Mouse (Mus musculus) E14TG2a.4 (cell line): Measurements from ENCODE around the gene Slc24a4.
"Not testable (repeated sequence)": the region's sequence is repeated elsewhere in the genome, so short reads cannot be mapped to it uniquely, and the experiment has no call there.

Experiments
- H3K27me3 ChIP-seq: 2 replicates; pipeline ENCODE4 v1.6.1; 2014; ENCODE audit warnings: low read length, control low read depth; ENCODE audit not compliant: insufficient read depth
- H3K36me3 ChIP-seq: 2 replicates; pipeline ENCODE4 v1.6.1; 2014; ENCODE audit warnings: low read length, control low read depth; ENCODE audit not compliant: insufficient read depth
- H3K4me1 ChIP-seq: replicated peaks from 2 replicates; pipeline ENCODE4 v1.6.1; 2014; ENCODE audit warnings: low read depth, low read length, control low read depth
- H3K4me3 ChIP-seq: replicated peaks from 2 replicates; pipeline ENCODE4 v1.5.1; 2014; ENCODE audit warnings: mild to moderate bottlenecking, low read length
- H3K9me3 ChIP-seq: 2 replicates; pipeline ENCODE4 v1.6.1; 2014; ENCODE audit warnings: low read length, control low read depth
- CTCF ChIP-seq: conservative IDR thresholded peaks from 2 replicates; pipeline ENCODE4 v1.5.1; 2014; ENCODE audit warnings: low read length
- NANOG ChIP-seq: IDR thresholded peaks from 2 replicates; pipeline ENCODE4 v1.6.1; 2014; ENCODE audit warnings: borderline replicate concordance, low read length, mixed read lengths
- POU5F1 ChIP-seq: IDR thresholded peaks from 2 replicates; pipeline ENCODE4 v1.6.1; 2014; ENCODE audit warnings: low read length, borderline replicate concordance

Gene Slc24a4

DNA sequence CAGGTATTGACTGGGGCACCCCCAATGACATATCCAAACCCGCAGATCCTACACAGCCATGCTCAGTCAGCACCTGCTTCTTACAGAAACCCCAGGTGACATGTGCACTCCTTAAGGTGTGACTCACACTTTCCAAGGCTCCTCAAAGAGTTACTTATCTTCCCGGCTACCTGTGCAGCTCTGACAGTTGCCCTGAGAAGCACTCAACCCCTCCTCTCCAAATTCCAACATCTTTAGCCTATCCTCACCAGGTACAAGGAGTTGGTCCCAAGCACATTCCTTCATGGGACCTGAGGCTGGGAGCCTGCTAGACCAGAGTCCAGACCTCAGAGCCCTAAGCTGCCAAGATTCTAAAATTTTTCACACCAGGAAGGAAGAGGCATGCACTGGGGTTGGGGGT lies 134.3 kb downstream of the Slc24a4 start:
- Histone ChIP-seq H3K36me3 (no peaks in the 10 kb centered on the region), H3K4me1 (peaks cover 18% of the 10 kb centered on the region), H3K9me3 (no peaks in the 10 kb centered on the region), H3K4me3 (no peak overlapping the region), H3K27me3 (no peaks in the 10 kb centered on the region)
- no peak for TF ChIP-seq POU5F1
- no peak for TF ChIP-seq NANOG
- TF ChIP-seq CTCF = no peak

DNA sequence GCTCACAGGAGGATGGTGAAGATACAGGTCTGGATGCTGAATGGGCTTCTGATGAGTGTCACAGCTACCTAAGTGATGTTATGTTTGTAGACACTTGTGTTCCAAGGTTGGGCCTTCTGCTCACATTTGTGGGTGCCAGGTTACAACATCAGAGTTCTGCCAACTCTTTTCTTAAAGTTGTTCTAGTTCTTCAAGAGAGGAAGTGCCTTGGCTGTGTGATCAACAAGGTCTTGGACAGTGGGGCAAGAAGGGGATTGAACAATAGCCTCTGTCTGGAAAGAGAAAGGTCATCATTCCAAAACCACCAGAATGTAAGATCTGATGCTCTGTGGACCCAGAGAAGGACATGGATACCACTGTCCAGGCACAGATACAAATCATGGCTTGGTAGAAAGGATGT lies 134.7 kb downstream of the Slc24a4 start:
- Histone ChIP-seq H3K9me3 (no peaks in the 10 kb centered on the region), H3K4me1 (peaks cover 18% of the 10 kb centered on the region), H3K4me3 (no peak overlapping the region), H3K27me3 (no peaks in the 10 kb centered on the region), H3K36me3 (no peaks in the 10 kb centered on the region)
- TF ChIP-seq CTCF = no peak
- no peak for TF ChIP-seq NANOG
- TF ChIP-seq POU5F1 = no peak

DNA sequence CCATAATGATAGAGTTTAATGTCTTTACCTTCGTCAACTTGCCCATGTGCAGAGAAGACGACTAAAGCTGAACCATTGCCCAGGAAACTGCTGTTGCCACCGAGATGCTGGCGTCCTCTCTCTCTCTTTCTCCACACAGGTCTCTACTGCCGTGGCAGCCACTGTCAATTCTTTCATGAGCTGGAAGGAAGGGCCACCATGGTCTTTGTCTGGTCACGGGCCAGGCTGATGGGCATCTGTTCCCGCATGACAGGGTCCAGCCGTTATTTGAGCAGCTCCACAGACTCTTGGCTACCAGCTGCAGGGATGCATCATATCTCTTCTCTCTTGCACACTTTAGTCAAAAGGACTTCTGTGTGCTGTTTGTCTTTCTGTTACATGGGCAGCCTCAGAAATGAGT lies 137.9 kb downstream of the Slc24a4 start:
- peaks cover 10% of the 10 kb centered on the region for H3K4me1 ChIP-seq
- 0 out of 2 replicates have a peak, but pooled peaks cover 5% of the 10 kb centered on the region for H3K27me3 ChIP-seq
- no peaks in the 10 kb centered on the region for H3K36me3 ChIP-seq
- no peaks in the 10 kb centered on the region for H3K9me3 ChIP-seq
- TF ChIP-seq CTCF (no peak), NANOG (no peak), POU5F1 (no peak)
- no peak overlapping the region for H3K4me3 ChIP-seq

DNA sequence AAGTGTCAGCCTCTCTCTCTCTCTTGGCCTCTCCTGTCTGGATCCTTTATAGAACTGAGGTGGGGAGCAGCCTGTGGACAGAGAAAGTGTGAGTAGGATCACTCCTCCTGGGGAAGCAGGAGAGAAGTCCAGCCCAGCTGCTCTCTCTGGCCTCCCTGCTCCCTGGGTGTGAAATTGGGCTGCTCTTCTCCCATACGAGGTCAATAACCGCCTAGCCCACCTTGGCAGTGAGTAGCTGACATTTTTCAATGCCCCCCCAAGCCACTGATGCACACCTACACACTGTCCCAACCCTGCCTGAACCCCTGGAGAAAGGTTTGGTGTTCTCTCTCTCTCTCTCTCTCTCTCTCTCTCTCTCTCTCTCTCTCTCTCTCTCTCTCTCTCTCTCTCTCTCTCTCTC lies 140.6 kb downstream of the Slc24a4 start:
- Histone ChIP-seq H3K4me3 (no peak overlapping the region), H3K27me3 (peaks cover 7% of the 10 kb centered on the region; the same call in 1 of the 2 replicates), H3K36me3 (no peaks in the 10 kb centered on the region), H3K9me3 (no peaks in the 10 kb centered on the region), H3K4me1 (no peaks in the 10 kb centered on the region)
- no peak for TF ChIP-seq CTCF
- TF ChIP-seq NANOG = no peak
- no peak for TF ChIP-seq POU5F1

DNA sequence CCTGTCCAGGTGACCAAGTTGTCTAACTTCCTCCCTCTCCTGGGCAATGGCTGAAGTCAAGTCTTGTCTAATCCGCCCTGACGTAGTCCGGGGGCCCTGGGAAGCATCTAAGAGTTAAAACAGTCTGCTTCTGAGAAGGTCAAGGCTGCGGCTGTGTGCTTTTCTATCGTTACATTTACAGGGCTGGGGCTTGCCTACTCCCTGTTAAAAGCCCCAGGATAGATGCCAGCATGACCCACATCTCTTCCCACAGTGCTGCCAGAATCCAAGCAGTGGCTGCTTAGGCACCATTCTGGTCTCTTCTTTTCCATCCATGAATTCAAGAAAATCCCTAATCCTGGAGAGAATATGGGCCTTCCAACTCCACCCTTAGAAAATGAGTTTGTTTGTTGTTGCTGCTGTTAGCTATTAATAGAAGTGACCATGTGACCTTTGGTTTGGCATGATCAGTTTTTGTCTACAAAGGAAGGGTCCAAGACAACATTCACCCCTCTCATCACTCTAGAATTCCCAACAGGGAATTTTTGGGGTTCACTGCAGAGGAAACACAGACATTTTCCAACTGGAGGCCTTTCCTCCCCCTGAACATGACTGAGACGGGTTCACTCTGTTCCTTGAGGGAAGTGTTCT lies 142.4 kb downstream of the Slc24a4 start:
- Histone ChIP-seq H3K4me3 (no peak overlapping the region), H3K27me3 (peaks cover 8% of the 10 kb centered on the region; the same call in 1 of the 2 replicates), H3K36me3 (no peaks in the 10 kb centered on the region), H3K9me3 (no peaks in the 10 kb centered on the region), H3K4me1 (no peaks in the 10 kb centered on the region)
- TF ChIP-seq CTCF (no peak), NANOG (no peak), POU5F1 (no peak)

DNA sequence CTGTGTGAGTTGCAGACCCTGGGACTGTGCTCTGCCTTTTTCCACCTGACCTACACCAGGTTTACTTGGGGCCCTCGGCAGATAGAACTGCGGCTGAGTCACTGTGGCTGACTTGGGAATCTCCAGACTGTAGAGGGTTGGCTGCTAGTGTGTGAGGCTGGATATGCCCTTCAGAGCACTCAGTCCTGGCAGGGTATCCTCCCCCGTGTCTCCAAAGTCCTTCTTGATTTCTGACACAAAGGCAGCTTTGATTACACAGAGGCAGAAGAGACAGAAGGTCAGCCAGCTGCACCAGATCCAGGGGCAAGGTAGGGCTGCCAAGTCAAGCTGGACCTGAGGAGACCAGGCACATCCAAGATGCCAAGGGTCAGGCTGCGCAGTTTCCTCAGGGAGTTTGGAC lies 142.9 kb downstream of the Slc24a4 start:
- no peaks in the 10 kb centered on the region for H3K36me3 ChIP-seq
- TF ChIP-seq CTCF = no peak
- no peak for TF ChIP-seq NANOG
- TF ChIP-seq POU5F1 = no peak
- H3K27me3 ChIP-seq = peaks cover 8% of the 10 kb centered on the region; the same call in 1 of the 2 replicates
- H3K9me3 ChIP-seq = no peaks in the 10 kb centered on the region
- no peaks in the 10 kb centered on the region for H3K4me1 ChIP-seq
- no peak overlapping the region for H3K4me3 ChIP-seq

DNA sequence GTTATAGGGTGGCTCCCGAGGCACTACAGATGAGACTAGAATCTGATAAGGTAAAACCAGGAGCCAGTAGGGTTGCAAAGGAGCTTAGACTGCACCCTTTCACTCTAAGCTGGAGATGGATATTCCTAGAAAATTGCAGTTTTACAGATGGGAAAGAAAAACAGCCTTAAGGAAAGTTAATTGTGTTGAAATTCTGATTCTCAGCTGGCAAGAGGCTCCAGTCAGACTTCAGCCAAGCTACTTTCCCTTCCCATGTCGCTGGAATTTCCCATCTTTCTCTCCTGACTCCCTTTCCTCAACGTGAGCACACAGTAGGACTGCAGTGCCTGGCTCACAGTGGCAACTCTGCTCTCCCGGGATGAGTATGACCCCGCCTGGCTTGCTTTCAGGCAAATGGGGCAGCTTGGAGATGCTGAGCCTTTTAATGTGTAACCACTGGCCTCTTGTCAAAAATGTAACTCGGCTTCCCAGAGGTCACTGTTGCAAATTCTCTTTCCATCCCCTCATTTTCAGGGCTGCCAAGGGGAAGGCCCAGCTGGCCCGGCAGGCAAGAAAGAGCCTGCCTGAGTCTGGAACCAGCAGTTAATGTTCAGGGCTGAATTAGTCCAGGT lies 147.4 kb downstream of the Slc24a4 start:
- Histone ChIP-seq H3K9me3 (peaks cover 20% of the 10 kb centered on the region), H3K4me3 (no peak overlapping the region), H3K27me3 (peaks cover 7% of the 10 kb centered on the region; the same call in 1 of the 2 replicates), H3K36me3 (no peaks in the 10 kb centered on the region), H3K4me1 (no peaks in the 10 kb centered on the region)
- no peak for TF ChIP-seq CTCF
- no peak for TF ChIP-seq POU5F1
- no peak for TF ChIP-seq NANOG

DNA sequence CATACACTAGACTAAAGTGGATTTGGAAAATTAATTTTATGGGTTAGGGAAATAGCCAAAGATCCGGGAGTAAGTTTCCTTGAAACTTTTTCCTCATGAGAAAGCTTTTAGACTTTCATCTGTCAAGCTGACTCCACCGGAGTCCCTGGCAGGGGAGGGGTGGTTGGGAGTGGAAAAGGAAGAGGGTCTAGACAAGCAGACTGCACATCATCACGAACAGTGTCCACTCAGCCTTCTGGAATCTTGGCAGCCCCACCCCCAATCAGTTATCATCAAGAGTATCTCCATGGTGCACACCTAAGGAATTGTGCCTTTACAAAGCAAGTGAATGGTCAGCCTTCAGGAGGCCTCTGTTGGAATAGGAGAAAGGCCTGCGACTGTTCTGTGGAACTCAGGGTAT lies 151.8 kb downstream of the Slc24a4 start:
- H3K9me3 ChIP-seq = peaks cover 36% of the 10 kb centered on the region
- H3K4me3 ChIP-seq, H3K36me3 ChIP-seq: not testable (repeated sequence)
- peaks cover 12% of the 10 kb centered on the region for H3K4me1 ChIP-seq
- peaks cover 38% of the 10 kb centered on the region for H3K27me3 ChIP-seq

DNA sequence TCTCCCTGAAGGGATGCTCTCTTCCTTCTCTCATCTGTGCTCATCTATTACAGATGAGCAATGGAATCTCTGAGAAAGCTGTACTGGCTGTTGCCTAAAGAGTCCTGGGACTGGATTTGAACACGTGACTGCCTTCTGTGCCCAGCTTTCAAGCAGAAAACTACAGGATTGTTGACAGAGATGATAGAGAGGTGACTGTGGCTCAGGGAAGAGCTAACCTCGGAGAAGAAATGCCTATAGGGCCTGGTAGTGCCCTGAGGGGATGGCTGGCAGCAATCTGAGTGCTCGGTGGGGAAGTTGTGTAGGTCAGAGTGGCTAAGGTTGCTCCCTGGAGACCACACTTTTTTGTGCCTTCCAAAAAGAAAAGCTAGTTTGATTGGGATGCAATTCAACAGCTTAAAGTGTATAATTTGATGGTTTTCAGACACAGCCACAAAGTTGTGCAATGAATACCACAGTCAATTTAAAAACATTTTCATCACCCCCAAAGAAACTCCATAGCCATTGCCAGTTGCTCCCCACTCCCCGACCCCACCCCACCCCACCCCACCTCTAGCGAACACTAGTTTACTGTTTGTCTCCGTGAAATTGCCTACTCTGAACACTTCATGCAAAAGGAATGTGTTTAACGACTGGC lies 152.5 kb downstream of the Slc24a4 start:
- H3K36me3 ChIP-seq = no peaks in the 10 kb centered on the region
- no peak for TF ChIP-seq NANOG
- TF ChIP-seq POU5F1 = no peak
- TF ChIP-seq CTCF = no peak
- peaks cover 36% of the 10 kb centered on the region for H3K9me3 ChIP-seq
- H3K4me1 ChIP-seq = peaks cover 12% of the 10 kb centered on the region
- H3K27me3 ChIP-seq = peaks cover 45% of the 10 kb centered on the region
- no peak overlapping the region for H3K4me3 ChIP-seq
